Mouse (Mus musculus): ENCODE results near the gene Cgref1.

- TF ChIP-seq CHD2 (IDR thresholded peaks at IDR 0.05; ENCODE audit: low read depth, low read length) (no peak), HCFC1 (IDR thresholded peaks at IDR 0.05; ENCODE audit: borderline replicate concordance, insufficient read depth, low read length) (no peak), MAFK (IDR thresholded peaks at IDR 0.05; ENCODE audit: insufficient read depth, low read depth, low read length) (no peak)
These were observed 13.9 kb upstream of the Cgref1 start for GRCm38 (mm10) chr5:30959198-30959854.
